Mouse (Mus musculus) liver, embryonic 11.5 days (tissue): ENCODE measurements around the gene Sp100. TPM values are rescaled to one million over a fixed set of nuclear protein-coding genes. Genes with fewer than 3 reads are reported as not detected.
A peak's percentile ranks its signal among the peaks of the same experiment; 100 is the strongest.
"Not testable (repeated sequence)": the region's sequence is repeated elsewhere in the genome, so short reads cannot be mapped to it uniquely, and the experiment has no call there.

Experiments used
- ATAC-seq: fragments of 200-750 bp; cut with Nextera tagmentation; replicated peaks from 2 replicates; pipeline ENCODE4 v1.8.0; 2017; ENCODE audit warnings: moderate number of reproducible peaks, mild to moderate bottlenecking, moderate TSS enrichment, moderate library complexity; ENCODE audit not compliant: low FRiP score
- DNase-seq: peaks from one replicate; pipeline ENCODE4 v3.0.0-alpha.2; 2017; ENCODE audit warnings: low spot score
- H3K27ac ChIP-seq: fragments of 300-500 bp; sonication (generic); 2 replicates; pipeline ENCODE4 v1.5.1; 2014; ENCODE audit warnings: mild to moderate bottlenecking, low read depth, low read length, control low read depth
- H3K27me3 ChIP-seq: fragments of 300-500 bp; sonication (generic); replicated peaks from 2 replicates; pipeline ENCODE4 v1.6.1; 2014; ENCODE audit warnings: low read length, mixed read lengths; ENCODE audit not compliant: control insufficient read depth, insufficient read depth
- H3K36me3 ChIP-seq: fragments of 300-500 bp; sonication (generic); 2 replicates; pipeline ENCODE4 v1.6.1; 2014; ENCODE audit warnings: mild to moderate bottlenecking, low read length, moderate library complexity, mixed read lengths; ENCODE audit not compliant: control insufficient read depth, insufficient read depth
- H3K4me1 ChIP-seq: fragments of 300-500 bp; sonication (generic); replicated peaks from 2 replicates; pipeline ENCODE4 v1.6.1; 2014; ENCODE audit warnings: low read length, mixed read lengths; ENCODE audit not compliant: control insufficient read depth, insufficient read depth
- H3K4me2 ChIP-seq: fragments of 300-500 bp; sonication (generic); 2 replicates; pipeline ENCODE4 v1.6.1; 2014; ENCODE audit warnings: mild to moderate bottlenecking, control low read depth, moderate library complexity
- H3K4me3 ChIP-seq: fragments of 300-500 bp; sonication (generic); 2 replicates; pipeline ENCODE4 v1.5.1; 2014; ENCODE audit warnings: low read depth, low read length, control low read depth
- H3K9ac ChIP-seq: fragments of 300-500 bp; sonication (generic); 2 replicates; pipeline ENCODE4 v1.6.1; 2014; ENCODE audit warnings: low read depth, low read length, control low read depth
- H3K9me3 ChIP-seq: fragments of 300-500 bp; sonication (generic); 2 replicates; pipeline ENCODE4 v1.6.1; 2016; ENCODE audit warnings: low read length, inconsistent platforms, mixed read lengths; ENCODE audit not compliant: control insufficient read depth
- WGBS: fragments of 180-500 bp; shearing (Covaris S2); extraction: QIAGEN DNeasy Blood & Tissue Kit; methylation state at CpG from one replicate; pipeline ENCODE4 v1.1.7; 2014; 5-methylcytosine and 5-hydroxymethylcytosine counted together
- polyA plus RNA-seq: library from polyadenylated mRNA; unstranded; fragments of >200 nt; fragmentation: Nextera tagmentation; extraction: Ambion mirVana; gene quantifications from 2 replicates; pipeline ENCODE4 v1.2.1, GENCODE M21; 2014

Gene Sp100
- polyA plus RNA-seq, result 1.6 and 2.4 TPM in 2 replicates

- ATAC-seq, DNase-seq, H3K9ac ChIP-seq, H3K27me3 ChIP-seq, H3K4me3 ChIP-seq, H3K4me1 ChIP-seq, H3K36me3 ChIP-seq, H3K9me3 ChIP-seq, H3K4me2 ChIP-seq, H3K27ac ChIP-seq: not testable (repeated sequence)
- WGBS, result 52% methylated on average over 6 of the region's 6 CpGs
These were observed at the start of gene Sp100 for GRCm38 (mm10) chr1:85649881-85650280. Gene Sp100, plus strand, starts transcription at chr1:85649988.

DNA sequence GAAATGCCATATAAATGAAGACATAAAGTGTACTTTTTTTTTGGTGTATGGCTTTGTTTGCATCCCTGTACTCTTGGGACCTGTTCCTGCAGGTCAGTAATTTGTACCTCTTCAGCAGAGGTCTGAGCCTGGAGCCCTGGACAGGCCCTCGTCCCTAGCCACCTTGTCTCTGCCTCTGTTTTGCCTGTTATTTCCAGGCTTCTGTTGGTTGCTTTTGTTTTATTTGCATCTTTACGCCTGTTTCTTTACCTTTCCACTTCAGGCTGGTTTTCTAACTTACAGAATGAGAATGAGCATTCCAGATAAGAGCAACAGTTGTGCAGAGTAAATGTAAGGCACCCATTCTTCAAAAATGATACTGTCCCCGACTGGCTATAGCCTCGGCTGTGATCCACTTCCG, 49.7 kb upstream of the Sp100 start, which contains the start of gene Sp140:
Gene Sp140, plus strand, starts transcription at position 301 of the 400 bp plus-strand sequence.
- H3K9ac ChIP-seq, H3K9me3 ChIP-seq, H3K27me3 ChIP-seq, DNase-seq, H3K27ac ChIP-seq, H3K4me1 ChIP-seq, ATAC-seq, H3K4me3 ChIP-seq, H3K36me3 ChIP-seq: not testable (repeated sequence)
- WGBS, result no CpG with 5 or more reads among the region's 5 CpGs
- H3K4me2 ChIP-seq, result peak within 1 kb of the TSS; percentile 44; the same call in 1 of the 2 replicates

DNA sequence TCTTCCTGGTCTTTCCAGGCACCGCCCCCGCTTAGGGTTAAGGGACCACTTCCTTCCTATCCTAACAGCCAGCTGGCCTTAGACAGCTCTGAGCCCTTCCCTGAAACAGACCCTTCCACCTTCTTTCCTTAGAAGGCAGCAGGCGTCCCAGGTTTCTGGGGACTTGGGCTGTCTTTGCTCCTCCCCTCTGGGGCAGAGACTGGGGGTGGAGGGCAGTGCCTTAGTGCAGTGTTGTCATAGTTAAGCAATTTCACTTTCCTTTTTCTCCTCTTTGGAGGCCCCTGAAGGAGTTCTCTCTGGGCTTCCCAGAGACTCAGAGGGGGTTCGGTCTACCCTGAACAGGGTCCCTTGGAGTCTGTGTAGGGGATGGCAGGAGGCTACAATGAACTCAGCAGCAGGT, 49.0 kb upstream of the Sp100 start:
- 64% methylated on average over 4 of the region's 4 CpGs for WGBS
- H3K4me1 ChIP-seq, H3K9ac ChIP-seq, H3K27ac ChIP-seq, ATAC-seq, H3K4me3 ChIP-seq, H3K9me3 ChIP-seq, H3K27me3 ChIP-seq, H3K36me3 ChIP-seq: not testable (repeated sequence)
- peak; percentile 29 for DNase-seq
- peak overlapping the region; percentile 44; the same call in 1 of the 2 replicates for H3K4me2 ChIP-seq

GRCm38 (mm10) chr1:85604341-85604740, 45.4 kb upstream of the Sp100 start:
- not testable (repeated sequence) for ATAC-seq, H3K27ac ChIP-seq, H3K27me3 ChIP-seq, H3K9me3 ChIP-seq, H3K4me3 ChIP-seq, H3K4me2 ChIP-seq, H3K9ac ChIP-seq, DNase-seq, H3K36me3 ChIP-seq, H3K4me1 ChIP-seq
- WGBS, result no CpG with 5 or more reads among the region's 1 CpGs

GRCm38 (mm10) chr1:85608361-85608760, 41.4 kb upstream of the Sp100 start:
- WGBS, result 79% methylated on average over 3 of the region's 4 CpGs
- H3K9me3 ChIP-seq, ATAC-seq, H3K36me3 ChIP-seq, H3K4me2 ChIP-seq, H3K4me3 ChIP-seq, H3K4me1 ChIP-seq, H3K9ac ChIP-seq, H3K27ac ChIP-seq, H3K27me3 ChIP-seq, DNase-seq: not testable (repeated sequence)

DNA sequence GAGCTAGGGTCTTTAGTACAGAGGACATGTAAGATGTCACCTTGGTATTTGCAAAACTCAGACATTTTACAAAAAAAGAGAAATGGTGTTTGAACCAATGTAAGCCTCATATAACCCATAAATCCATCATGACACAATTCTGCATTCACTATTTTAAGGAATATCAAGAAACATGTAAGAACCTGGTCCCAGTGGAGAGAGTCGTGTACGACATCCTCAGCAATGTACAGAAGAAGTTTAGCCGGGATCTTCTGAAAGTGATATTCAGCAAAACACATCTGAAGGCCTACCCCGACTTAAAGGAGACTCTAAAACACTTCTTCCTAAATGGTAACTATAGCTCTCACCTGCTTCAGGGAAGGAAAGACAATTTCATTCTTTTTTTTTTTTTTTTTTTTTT, 39.2 kb upstream of the Sp100 start:
- not testable (repeated sequence) for H3K9me3 ChIP-seq, H3K27me3 ChIP-seq, H3K4me1 ChIP-seq, H3K4me2 ChIP-seq, H3K36me3 ChIP-seq, DNase-seq, H3K27ac ChIP-seq, ATAC-seq, H3K4me3 ChIP-seq, H3K9ac ChIP-seq
- no CpG with 5 or more reads among the region's 4 CpGs for WGBS

DNA sequence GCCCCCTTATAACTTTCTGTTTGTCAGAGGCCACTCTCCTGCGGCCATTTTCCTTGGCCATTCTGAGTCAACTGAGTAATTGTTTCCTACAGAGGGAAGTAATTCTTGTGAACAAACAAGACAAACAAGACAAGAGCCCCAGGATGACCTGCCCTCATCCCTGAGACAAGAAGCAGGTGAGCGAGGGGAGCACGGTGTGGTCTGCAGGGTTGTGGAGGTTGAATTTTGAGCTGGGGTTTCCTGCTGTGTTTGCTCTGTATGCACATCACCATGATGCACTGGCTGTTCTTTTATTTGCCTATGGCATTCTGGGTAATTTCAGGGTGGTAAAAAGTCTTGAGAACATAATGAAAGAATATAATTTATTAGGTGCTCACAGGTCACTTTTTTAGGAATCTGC, 34.7 kb upstream of the Sp100 start:
- H3K4me2 ChIP-seq, H3K9me3 ChIP-seq, H3K4me1 ChIP-seq, DNase-seq, H3K9ac ChIP-seq, ATAC-seq, H3K4me3 ChIP-seq, H3K36me3 ChIP-seq, H3K27ac ChIP-seq, H3K27me3 ChIP-seq: not testable (repeated sequence)
- whole genome bisulfite sequencing, result 88% methylated on average over 3 of the region's 3 CpGs

DNA sequence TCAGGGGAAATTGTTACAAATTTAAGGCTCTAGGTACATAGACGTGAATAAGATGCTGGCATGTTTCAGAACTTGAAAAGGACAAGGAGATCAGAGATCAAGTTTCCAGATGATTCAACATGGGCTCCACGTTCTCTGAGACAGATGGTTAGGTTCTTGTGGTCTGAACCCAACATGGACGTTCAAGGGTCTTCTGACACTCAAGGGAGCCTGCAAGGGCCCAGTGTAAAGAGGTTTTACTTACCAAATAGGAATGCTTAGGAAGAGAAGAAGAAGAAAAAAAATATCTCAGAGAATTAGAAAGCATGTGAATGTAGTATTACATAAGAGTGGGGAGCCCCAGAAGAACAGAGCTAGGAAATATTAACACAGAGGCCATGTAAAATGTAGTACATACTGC, 34.0 kb upstream of the Sp100 start:
- not testable (repeated sequence) for H3K36me3 ChIP-seq, H3K27me3 ChIP-seq, H3K4me1 ChIP-seq, H3K4me3 ChIP-seq, H3K9ac ChIP-seq, ATAC-seq, H3K9me3 ChIP-seq, H3K27ac ChIP-seq, H3K4me2 ChIP-seq, DNase-seq
- WGBS, result 64% methylated on average over 3 of the region's 3 CpGs

DNA sequence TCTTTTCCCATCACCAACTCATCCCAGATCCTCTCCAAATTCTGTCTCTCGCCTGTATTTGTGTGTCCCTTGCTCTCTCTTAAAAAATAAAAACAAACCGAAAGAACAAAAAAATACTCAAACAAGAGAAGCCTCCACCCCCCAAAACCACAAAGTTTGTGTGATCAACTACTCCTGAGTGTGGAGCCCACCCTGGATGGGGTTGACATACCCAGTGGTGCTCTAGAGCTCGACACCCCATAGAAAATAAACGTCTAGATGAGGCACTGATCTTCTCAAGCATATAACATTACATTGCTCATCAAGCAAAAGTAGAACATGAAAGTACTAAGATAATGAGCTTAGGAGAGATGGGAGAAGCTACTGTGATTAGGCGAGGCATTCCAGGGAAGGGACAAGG, 32.6 kb upstream of the Sp100 start:
- WGBS, result 60% methylated on average over 4 of the region's 5 CpGs
- not testable (repeated sequence) for DNase-seq, H3K4me1 ChIP-seq, ATAC-seq, H3K9me3 ChIP-seq, H3K27ac ChIP-seq, H3K27me3 ChIP-seq, H3K4me2 ChIP-seq, H3K4me3 ChIP-seq, H3K36me3 ChIP-seq, H3K9ac ChIP-seq
